Mouse (Mus musculus): ENCODE results near the gene Tm6sf2. TPM values are rescaled to one million over a fixed set of nuclear protein-coding genes. Genes with fewer than 3 reads are reported as not detected.

Tm6sf2 gene
- total RNA-seq, 1 experiment from 2014 or later: 0.43 TPM

Small RNA genes lying within 50 kb of the gene (microRNA-seq; reads per million reads assigned to microRNA genes)
- gene Mir7066: 0 reads per million in 2 experiments

Other genes starting within 250 kb of the Tm6sf2 start
- 1.7 and 2.5 TPM in 2 replicates for gene Pbx4, start 240.4 kb upstream of the Tm6sf2 start, total RNA-seq (2021)
- not detected in 2 replicates for gene Cilp2, start 185.2 kb upstream of the Tm6sf2 start, total RNA-seq (2021)
- gene Tssk6, start 170.7 kb upstream of the Tm6sf2 start, total RNA-seq (2021): 0.24 TPM in 1 of 2 replicates, not detected in the other
- 158 TPM in 2 replicates for gene Ndufa13, start 170.4 kb upstream of the Tm6sf2 start, total RNA-seq (2021)
- gene Yjefn3, start 170.2 kb upstream of the Tm6sf2 start, total RNA-seq (2021): 1.7 and 4.5 TPM in 2 replicates
- gene Gatad2a, start 76.5 kb upstream of the Tm6sf2 start, total RNA-seq (2021): 95.6 and 104 TPM in 2 replicates
- gene Mau2, start 30.2 kb upstream of the Tm6sf2 start, total RNA-seq (2021): 66.7 and 73.9 TPM in 2 replicates
- gene Sugp1, start 30.1 kb upstream of the Tm6sf2 start, total RNA-seq (2021): 30.8 and 37.0 TPM in 2 replicates
- gene Hapln4, start 10.5 kb downstream of the Tm6sf2 start, total RNA-seq (2021): 0.12 and 0.43 TPM in 2 replicates
- 0.29 and 0.30 TPM in 2 replicates for gene Ncan, start 47.9 kb downstream of the Tm6sf2 start, total RNA-seq (2021)
- gene Nr2c2ap, start 58.4 kb downstream of the Tm6sf2 start, total RNA-seq (2021): 21.1 and 21.3 TPM in 2 replicates
- gene Rfxank, start 66.2 kb downstream of the Tm6sf2 start, total RNA-seq (2021): 14.6 and 17.6 TPM in 2 replicates
- 70.3 and 71.8 TPM in 2 replicates for gene Borcs8, start 66.6 kb downstream of the Tm6sf2 start, total RNA-seq (2021)
- gene Mef2b, start 66.8 kb downstream of the Tm6sf2 start, total RNA-seq (2021): 0.79 TPM in 1 of 2 replicates, not detected in the other
- 55.6 and 76.6 TPM in 2 replicates for gene Tmem161a, start 99.4 kb downstream of the Tm6sf2 start, total RNA-seq (2021)
- 57.7 and 65.6 TPM in 2 replicates for gene Slc25a42, start 139.4 kb downstream of the Tm6sf2 start, total RNA-seq (2021)
- gene Sugp2, start 161.3 kb downstream of the Tm6sf2 start, total RNA-seq (2021): 45.2 and 50.7 TPM in 2 replicates
- 11.3 and 20.8 TPM in 2 replicates for gene Armc6, start 161.5 kb downstream of the Tm6sf2 start, total RNA-seq (2021)
- 20.2 and 23.0 TPM in 2 replicates for gene Homer3, start 209.9 kb downstream of the Tm6sf2 start, total RNA-seq (2021)
- 50.1 and 64.7 TPM in 2 replicates for gene Ddx49, start 229.6 kb downstream of the Tm6sf2 start, total RNA-seq (2021)
- gene Cope, start 229.6 kb downstream of the Tm6sf2 start, total RNA-seq (2021): 184 and 238 TPM in 2 replicates
- 2.9 and 3.4 TPM in 2 replicates for gene Cers1, start 242.9 kb downstream of the Tm6sf2 start, total RNA-seq (2021)

All from adrenal gland, postnatal 25 days (tissue).